Mouse (Mus musculus): ENCODE measurements around the gene Ndufa3. TPM values are rescaled to one million over a fixed set of nuclear protein-coding genes. Genes with fewer than 3 reads are reported as not detected.

Ndufa3 gene
- polyA plus RNA-seq, 2 experiments from 2014 or later: 684 to 742 TPM

- no peak for ATAC-seq
These were observed 6.2 kb upstream of the Ndufa3 start for GRCm38 (mm10) chr7:3611006-3611405.

GRCm38 (mm10) chr7:3614021-3614420, 3.2 kb upstream of the Ndufa3 start:
- no peak for ATAC-seq

GRCm38 (mm10) chr7:3616057-3616388, 1.1 kb upstream of the Ndufa3 start, which contains the start of gene Oscar:
Gene Oscar, minus strand, starts transcription at chr7:3616157.
- ATAC-seq: no peak

GRCm38 (mm10) chr7:3616389-3617241, 558 bp upstream of the Ndufa3 start:
- ATAC-seq: peak; percentile 22

GRCm38 (mm10) chr7:3629030-3629429, 11.9 kb downstream of the Ndufa3 start:
- no peak for ATAC-seq

GRCm38 (mm10) chr7:3629543-3630477, 12.6 kb downstream of the Ndufa3 start, which contains the start of the genes Tfpt and Prpf31:
Gene Tfpt, minus strand, starts transcription at chr7:3629929.
Gene Prpf31, plus strand, starts transcription at chr7:3629985.
- peak; percentile 76 for ATAC-seq

GRCm38 (mm10) chr7:3630478-3630815, 13.3 kb downstream of the Ndufa3 start:
- ATAC-seq: no peak

GRCm38 (mm10) chr7:3643412-3643811, 26.2 kb downstream of the Ndufa3 start:
- ATAC-seq: no peak

GRCm38 (mm10) chr7:3643843-3644242, 26.7 kb downstream of the Ndufa3 start:
- no peak for ATAC-seq

GRCm38 (mm10) chr7:3644348-3644671, 27.1 kb downstream of the Ndufa3 start:
- no peak for ATAC-seq

GRCm38 (mm10) chr7:3644672-3645487, 27.7 kb downstream of the Ndufa3 start, which contains the start of gene Cnot3:
Gene Cnot3, plus strand, starts transcription at chr7:3645268.
- ATAC-seq: peak; percentile 83

GRCm38 (mm10) chr7:3645488-3646025, 28.4 kb downstream of the Ndufa3 start:
- no peak for ATAC-seq

GRCm38 (mm10) chr7:3646188-3646587, 29.0 kb downstream of the Ndufa3 start:
- ATAC-seq: no peak

- no peak for ATAC-seq
These were observed 29.5 kb downstream of the Ndufa3 start for GRCm38 (mm10) chr7:3646641-3647040.

GRCm38 (mm10) chr7:3656966-3657365, 39.8 kb downstream of the Ndufa3 start:
- ATAC-seq: no peak

GRCm38 (mm10) chr7:3658578-3658977, 41.4 kb downstream of the Ndufa3 start:
- ATAC-seq: no peak

GRCm38 (mm10) chr7:3664524-3665214, 47.5 kb downstream of the Ndufa3 start:
- ATAC-seq: no peak

GRCm38 (mm10) chr7:3665215-3666114, 48.3 kb downstream of the Ndufa3 start, which contains the start of gene Leng1:
Gene Leng1, minus strand, starts transcription at chr7:3665840.
- peak; percentile 98 for ATAC-seq

GRCm38 (mm10) chr7:3666921-3667391, 49.8 kb downstream of the Ndufa3 start:
- ATAC-seq: no peak

All from activated CD4-positive, CD25-positive, alpha-beta regulatory T cell, adult 4 months (primary cell).